Mouse (Mus musculus): Measurements from ENCODE around the gene Ndufaf3. TPM values are rescaled to one million over a fixed set of nuclear protein-coding genes. Genes with fewer than 3 reads are reported as not detected.

Ndufaf3 gene
- polyA plus RNA-seq, 1 experiment from 2014 or later = 41.1 TPM

- peak overlapping the region; percentile 98 for H3K27ac ChIP-seq (ENCODE audit: low read length)
- no peaks in the 10 kb centered on the region for H3K27me3 ChIP-seq (replicated peaks; ENCODE audit: control insufficient read depth, insufficient read depth, low read length)
- ATAC-seq = no peak; the same call in 1 of the 2 replicates
- H3K9me3 ChIP-seq (ENCODE audit: control insufficient read depth, low read length) = no peaks in the 10 kb centered on the region
- peak overlapping the region; percentile 89 for H3K9ac ChIP-seq (ENCODE audit: low read depth, low read length)
- 12% methylated on average over 35 of the region's 35 CpGs for WGBS
- peaks cover 40% of the 10 kb centered on the region for H3K4me1 ChIP-seq (ENCODE audit: control insufficient read depth, insufficient read depth, low read length)
- peak overlapping the region; percentile 82 for H3K4me3 ChIP-seq (ENCODE audit: low read length)
- peak overlapping the region; percentile 98 for H3K4me2 ChIP-seq (ENCODE audit: low read depth, low read length)
- peaks cover 12% of the 10 kb centered on the region for H3K36me3 ChIP-seq (ENCODE audit: control insufficient read depth, insufficient read depth, low read length)
Measured at GRCm38 (mm10) chr9:108565881-108566814, 1.1 kb downstream of the Ndufaf3 start.

- H3K27ac ChIP-seq (ENCODE audit: low read length) = no peak overlapping the region
- WGBS = 72% methylated on average over 7 of the region's 7 CpGs
Measured at GRCm38 (mm10) chr9:108564131-108564530, 3.1 kb downstream of the Ndufaf3 start.

DNA sequence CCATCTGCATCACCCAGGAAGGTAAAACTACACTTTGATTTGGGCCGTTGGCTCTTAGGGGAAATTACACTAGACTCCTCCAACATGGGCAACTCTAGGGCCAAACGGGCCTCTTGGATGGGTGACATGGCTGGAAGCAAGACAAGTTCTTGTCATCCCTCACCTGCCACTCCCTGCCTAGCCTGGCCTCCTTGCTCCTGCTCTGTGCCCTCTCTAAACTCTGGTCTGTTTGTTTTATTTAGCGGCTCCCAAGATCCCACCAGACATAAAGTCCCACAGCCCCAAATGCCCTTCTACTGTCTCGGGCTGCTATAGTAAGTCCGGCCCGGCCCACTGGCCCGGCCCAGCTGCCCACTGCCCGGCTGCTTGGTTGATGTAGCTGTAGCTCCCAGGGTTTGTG lies 3.6 kb downstream of the Ndufaf3 start:
- Histone ChIP-seq H3K4me1 (ENCODE audit: control insufficient read depth, insufficient read depth, low read length) (peaks cover 34% of the 10 kb centered on the region), H3K36me3 (ENCODE audit: control insufficient read depth, insufficient read depth, low read length) (peaks cover 15% of the 10 kb centered on the region), H3K9me3 (ENCODE audit: control insufficient read depth, low read length) (no peaks in the 10 kb centered on the region), H3K4me2 (ENCODE audit: low read depth, low read length) (no peak overlapping the region), H3K27ac (ENCODE audit: low read length) (no peak overlapping the region), H3K4me3 (ENCODE audit: low read length) (no peak overlapping the region), H3K9ac (ENCODE audit: low read depth, low read length) (no peak overlapping the region), H3K27me3 (replicated peaks; ENCODE audit: control insufficient read depth, insufficient read depth, low read length) (no peaks in the 10 kb centered on the region)
- ATAC-seq = no peak
- 89% methylated on average over 8 of the region's 8 CpGs for WGBS

More at GRCm38 (mm10) chr9:108564131-108564530, 3.1 kb downstream of the Ndufaf3 start:
- Histone ChIP-seq H3K27me3 (replicated peaks; ENCODE audit: control insufficient read depth, insufficient read depth, low read length) (no peaks in the 10 kb centered on the region), H3K4me3 (ENCODE audit: low read length) (no peak overlapping the region), H3K9ac (ENCODE audit: low read depth, low read length) (no peak overlapping the region), H3K4me2 (ENCODE audit: low read depth, low read length) (no peak overlapping the region), H3K4me1 (ENCODE audit: control insufficient read depth, insufficient read depth, low read length) (peaks cover 34% of the 10 kb centered on the region), H3K36me3 (ENCODE audit: control insufficient read depth, insufficient read depth, low read length) (peaks cover 14% of the 10 kb centered on the region), H3K9me3 (ENCODE audit: control insufficient read depth, low read length) (no peaks in the 10 kb centered on the region)
- no peak for ATAC-seq

GRCm38 (mm10) chr9:108560227-108560841 lies 6.9 kb downstream of the Ndufaf3 start, which contains the start of gene Impdh2:
Gene Impdh2, plus strand, starts transcription at chr9:108560286.
- Histone ChIP-seq H3K4me1 (ENCODE audit: control insufficient read depth, insufficient read depth, low read length) (peaks cover 17% of the 10 kb centered on the region), H3K27ac (ENCODE audit: low read length) (peak within 1 kb of the TSS; percentile 59), H3K27me3 (replicated peaks; ENCODE audit: control insufficient read depth, insufficient read depth, low read length) (no peaks in the 10 kb centered on the region), H3K9ac (ENCODE audit: low read depth, low read length) (peak within 1 kb of the TSS; percentile 79), H3K36me3 (ENCODE audit: control insufficient read depth, insufficient read depth, low read length) (peaks cover 29% of the 10 kb centered on the region), H3K4me2 (ENCODE audit: low read depth, low read length) (peak within 1 kb of the TSS; percentile 74), H3K4me3 (ENCODE audit: low read length) (peak within 1 kb of the TSS; percentile 64), H3K9me3 (ENCODE audit: control insufficient read depth, low read length) (no peaks in the 10 kb centered on the region)
- 0% methylated on average over 52 of the region's 53 CpGs for WGBS
- ATAC-seq = peak; percentile 99

DNA sequence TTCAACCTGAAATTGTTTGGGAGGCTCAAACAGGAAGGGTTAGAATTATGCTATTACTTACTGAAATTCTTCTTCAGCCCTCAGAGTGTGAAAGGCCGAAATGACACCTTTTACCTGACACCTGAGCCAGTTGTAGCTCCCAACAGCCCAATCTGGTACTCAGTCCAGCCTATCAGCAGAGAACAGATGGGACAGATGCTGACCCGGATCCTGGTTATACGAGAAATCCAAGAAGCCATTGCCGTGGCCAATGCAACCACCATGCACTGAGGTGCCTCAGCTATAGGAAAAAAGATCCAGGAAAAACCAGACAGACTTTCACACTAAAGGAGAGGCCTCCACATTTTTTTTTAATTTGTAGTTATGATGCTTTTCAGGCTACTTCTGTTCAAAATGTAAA lies 8.1 kb downstream of the Ndufaf3 start:
- Histone ChIP-seq H3K4me1 (ENCODE audit: control insufficient read depth, insufficient read depth, low read length) (peaks cover 16% of the 10 kb centered on the region), H3K9me3 (ENCODE audit: control insufficient read depth, low read length) (no peaks in the 10 kb centered on the region), H3K27me3 (replicated peaks; ENCODE audit: control insufficient read depth, insufficient read depth, low read length) (no peaks in the 10 kb centered on the region), H3K27ac (ENCODE audit: low read length) (no peak overlapping the region), H3K36me3 (ENCODE audit: control insufficient read depth, insufficient read depth, low read length) (peaks cover 31% of the 10 kb centered on the region), H3K9ac (ENCODE audit: low read depth, low read length) (no peak overlapping the region), H3K4me2 (ENCODE audit: low read depth, low read length) (no peak overlapping the region), H3K4me3 (ENCODE audit: low read length) (no peak overlapping the region)
- 92% methylated on average over 4 of the region's 4 CpGs for WGBS
- ATAC-seq = no peak

GRCm38 (mm10) chr9:108546875-108547274 lies 20.4 kb downstream of the Ndufaf3 start:
- ATAC-seq = no peak
- H3K27ac ChIP-seq (ENCODE audit: low read length) = no peak overlapping the region
- no peaks in the 10 kb centered on the region for H3K27me3 ChIP-seq (replicated peaks; ENCODE audit: control insufficient read depth, insufficient read depth, low read length)
- H3K9ac ChIP-seq (ENCODE audit: low read depth, low read length) = no peak overlapping the region
- no peaks in the 10 kb centered on the region for H3K4me1 ChIP-seq (ENCODE audit: control insufficient read depth, insufficient read depth, low read length)
- WGBS = 78% methylated on average over 1 of the region's 1 CpGs
- H3K36me3 ChIP-seq (ENCODE audit: control insufficient read depth, insufficient read depth, low read length) = peaks cover 27% of the 10 kb centered on the region
- H3K9me3 ChIP-seq (ENCODE audit: control insufficient read depth, low read length) = no peaks in the 10 kb centered on the region
- H3K4me3 ChIP-seq (ENCODE audit: low read length) = no peak overlapping the region
- no peak overlapping the region for H3K4me2 ChIP-seq (ENCODE audit: low read depth, low read length)

DNA sequence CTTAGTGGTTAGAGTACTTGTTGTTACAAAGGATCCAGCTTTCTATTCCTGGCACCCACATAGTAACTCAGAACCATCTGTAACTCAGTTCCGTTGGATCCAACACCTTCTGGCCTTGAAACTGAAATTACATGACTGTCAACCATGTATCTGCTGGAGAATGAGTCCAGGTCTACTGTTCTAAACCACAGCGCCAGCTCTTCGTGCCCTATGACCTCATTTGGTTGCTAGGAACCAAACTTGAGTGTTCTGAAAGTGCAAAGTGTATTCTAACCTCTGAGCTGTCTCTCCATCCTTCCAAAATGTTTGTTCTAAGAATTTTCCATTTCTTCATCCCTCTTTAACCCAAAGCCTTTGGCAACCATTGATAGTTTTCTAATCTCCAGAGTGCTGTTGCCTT lies 21.2 kb downstream of the Ndufaf3 start:
- Histone ChIP-seq H3K4me2 (ENCODE audit: low read depth, low read length) (no peak overlapping the region), H3K36me3 (ENCODE audit: control insufficient read depth, insufficient read depth, low read length) (peaks cover 28% of the 10 kb centered on the region), H3K9ac (ENCODE audit: low read depth, low read length) (no peak overlapping the region), H3K4me1 (ENCODE audit: control insufficient read depth, insufficient read depth, low read length) (no peaks in the 10 kb centered on the region), H3K4me3 (ENCODE audit: low read length) (no peak overlapping the region), H3K27me3 (replicated peaks; ENCODE audit: control insufficient read depth, insufficient read depth, low read length) (no peaks in the 10 kb centered on the region), H3K27ac (ENCODE audit: low read length) (no peak overlapping the region), H3K9me3 (ENCODE audit: control insufficient read depth, low read length) (no peaks in the 10 kb centered on the region)
- no peak for ATAC-seq
- WGBS = 87% methylated on average over 3 of the region's 3 CpGs

DNA sequence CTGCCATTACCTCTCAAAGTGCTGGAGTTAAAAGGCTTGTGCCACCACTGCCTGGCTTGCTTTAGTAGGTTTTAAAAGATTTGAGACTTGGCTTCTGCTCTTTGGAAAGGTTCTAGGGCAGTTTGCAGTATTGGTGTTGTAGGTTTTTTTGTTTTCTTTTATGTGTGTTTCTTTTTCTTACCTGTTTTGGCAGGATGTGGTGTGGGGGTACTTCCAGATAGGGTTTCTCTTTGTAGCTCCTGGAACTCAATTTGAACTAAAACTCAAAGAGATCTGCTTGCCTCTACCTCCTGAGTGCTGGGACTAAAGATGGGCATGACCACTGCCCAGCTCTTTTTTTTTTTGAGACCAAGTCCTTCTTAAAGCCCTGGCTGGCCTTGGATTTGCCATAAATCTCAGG lies 26.4 kb downstream of the Ndufaf3 start:
- Histone ChIP-seq H3K4me1 (ENCODE audit: control insufficient read depth, insufficient read depth, low read length) (no peaks in the 10 kb centered on the region), H3K27me3 (replicated peaks; ENCODE audit: control insufficient read depth, insufficient read depth, low read length) (no peaks in the 10 kb centered on the region), H3K4me2 (ENCODE audit: low read depth, low read length) (no peak overlapping the region), H3K9ac (ENCODE audit: low read depth, low read length) (no peak overlapping the region), H3K27ac (ENCODE audit: low read length) (no peak overlapping the region), H3K4me3 (ENCODE audit: low read length) (no peak overlapping the region), H3K9me3 (ENCODE audit: control insufficient read depth, low read length) (no peaks in the 10 kb centered on the region), H3K36me3 (ENCODE audit: control insufficient read depth, insufficient read depth, low read length) (peaks cover 27% of the 10 kb centered on the region; the same call in 1 of the 2 replicates)
- no peak for ATAC-seq

GRCm38 (mm10) chr9:108531496-108531895 lies 35.7 kb downstream of the Ndufaf3 start:
- Histone ChIP-seq H3K9ac (ENCODE audit: low read depth, low read length) (no peak overlapping the region), H3K36me3 (ENCODE audit: control insufficient read depth, insufficient read depth, low read length) (peaks cover 21% of the 10 kb centered on the region)

More at GRCm38 (mm10) chr9:108531496-108531895, 35.7 kb downstream of the Ndufaf3 start:
- no peak for ATAC-seq
- Histone ChIP-seq H3K4me3 (ENCODE audit: low read length) (no peak overlapping the region), H3K27ac (ENCODE audit: low read length) (no peak overlapping the region), H3K4me2 (ENCODE audit: low read depth, low read length) (no peak overlapping the region), H3K9me3 (ENCODE audit: control insufficient read depth, low read length) (no peaks in the 10 kb centered on the region), H3K27me3 (replicated peaks; ENCODE audit: control insufficient read depth, insufficient read depth, low read length) (no peaks in the 10 kb centered on the region), H3K4me1 (ENCODE audit: control insufficient read depth, insufficient read depth, low read length) (no peaks in the 10 kb centered on the region)
- WGBS = 85% methylated on average over 1 of the region's 1 CpGs

Measured in intestine, embryonic 16.5 days (tissue).